Mouse (Mus musculus) bone marrow, adult 2 months (tissue): Measurements from ENCODE around the gene Proca1.

Experiments used
- CTCF ChIP-seq: fragments of 200-500 bp; IDR thresholded peaks from 2 replicates; pipeline ENCODE4 v1.5.1; 2011; ENCODE audit warnings: low read length, control low read depth; ENCODE audit not compliant: control insufficient read depth, insufficient read depth
- POLR2A ChIP-seq: fragments of 200-500 bp; IDR thresholded peaks from 2 replicates; pipeline ENCODE4 v1.6.1; 2011; ENCODE audit warnings: low read depth, mild to moderate bottlenecking, control low read depth, low read length, borderline replicate concordance; ENCODE audit not compliant: control insufficient read depth

DNA sequence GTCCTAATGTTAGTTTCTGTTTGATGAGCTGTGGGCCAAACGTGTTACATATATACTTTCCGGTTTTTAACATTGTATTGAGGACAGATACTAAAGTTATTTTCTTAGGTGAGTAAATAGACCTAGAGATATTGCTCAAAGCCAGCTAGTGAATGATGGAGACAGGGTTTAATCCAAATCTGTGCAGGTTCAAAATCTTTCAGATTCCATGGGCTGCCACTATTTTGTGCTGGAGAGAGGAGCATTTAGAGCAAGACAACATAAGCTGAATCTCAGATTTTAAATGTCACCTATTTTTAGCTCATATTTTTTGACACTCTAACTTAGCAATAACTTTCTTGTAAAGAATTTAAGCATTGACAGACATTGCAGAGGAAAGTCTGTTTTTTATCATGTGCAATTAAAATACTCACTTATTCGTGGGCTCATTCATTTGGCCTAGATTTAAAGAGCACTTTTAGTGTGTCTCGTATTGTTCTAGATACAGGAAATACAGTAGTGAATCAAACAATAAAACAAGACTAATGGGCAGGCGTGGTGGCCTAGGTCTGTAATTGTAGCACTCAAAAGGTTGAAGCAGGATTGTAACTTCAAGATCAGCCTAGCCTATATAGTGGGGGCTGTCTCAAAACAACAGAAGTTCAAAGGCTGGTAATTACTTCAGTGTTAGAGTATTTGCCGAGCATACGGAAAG lies 53.3 kb downstream of the Proca1 start:
- TF ChIP-seq CTCF (no peak), POLR2A (no peak)
